Mouse (Mus musculus) right cerebral cortex, adult 18-20 months (tissue): ENCODE measurements around the gene Gm5475.

Experiments used
- DNase-seq: peaks from one replicate; pipeline ENCODE4 v3.0.0; 2022; ENCODE audit warnings: mixed read lengths

Gm5475 gene

DNA sequence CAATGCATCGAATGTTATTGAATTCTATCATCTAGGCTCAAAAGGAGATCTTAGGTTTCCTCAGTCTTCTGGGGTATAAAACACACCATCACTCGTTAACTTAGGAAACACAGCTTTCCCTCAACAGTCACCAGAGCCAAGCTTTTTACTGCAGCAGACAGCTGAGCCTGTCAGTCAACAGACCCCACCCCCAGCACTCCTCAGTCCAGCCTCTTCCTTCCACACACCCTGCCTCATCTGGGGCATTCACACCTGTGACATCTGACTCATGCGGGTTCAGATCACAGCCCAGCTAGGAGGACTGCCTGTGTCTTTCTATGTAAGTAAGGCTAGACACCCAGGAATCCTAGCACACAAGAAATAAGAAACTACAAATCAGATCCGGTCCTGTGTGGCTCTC lies 7.9 kb upstream of the Gm5475 start:
- no peak for DNase-seq

DNA sequence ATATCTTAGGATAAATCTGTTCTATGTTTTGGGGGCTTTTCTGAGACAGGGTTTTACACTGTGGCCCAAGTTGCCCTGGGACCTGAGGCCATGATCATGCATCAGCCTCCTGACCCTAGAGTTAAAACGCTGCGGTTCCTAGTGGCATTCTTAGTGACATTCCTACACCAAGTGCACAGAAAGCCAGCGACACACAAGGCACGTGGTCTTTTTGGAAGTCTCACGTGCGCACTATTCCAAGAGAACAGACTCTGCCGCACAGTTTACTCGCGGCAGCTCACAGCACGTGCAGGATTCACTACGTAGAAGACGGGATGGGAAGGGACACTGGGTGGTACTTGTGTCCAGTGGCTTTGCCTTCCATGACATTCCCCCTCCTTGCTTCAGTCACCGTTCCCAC lies 7.0 kb upstream of the Gm5475 start:
- no peak for DNase-seq

DNA sequence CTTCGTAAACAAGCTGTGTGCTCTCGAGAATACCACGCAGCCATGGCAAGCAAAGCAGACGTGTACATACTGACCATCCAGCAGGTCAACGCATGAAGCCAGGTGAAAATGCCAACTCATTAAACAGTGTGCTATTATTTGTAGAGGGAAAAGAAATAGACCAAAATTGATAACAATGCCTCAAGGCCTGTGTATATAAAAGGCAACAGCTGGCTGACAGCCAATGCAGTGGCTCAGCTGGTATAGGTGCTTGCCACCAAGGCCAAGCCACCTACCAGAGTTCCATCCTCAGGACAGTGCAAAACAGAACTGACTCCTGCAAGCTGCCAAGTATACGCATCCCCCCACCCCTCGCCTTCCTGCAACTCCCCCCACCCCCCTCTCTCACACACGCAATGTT lies 6.3 kb upstream of the Gm5475 start:
- no peak for DNase-seq

DNA sequence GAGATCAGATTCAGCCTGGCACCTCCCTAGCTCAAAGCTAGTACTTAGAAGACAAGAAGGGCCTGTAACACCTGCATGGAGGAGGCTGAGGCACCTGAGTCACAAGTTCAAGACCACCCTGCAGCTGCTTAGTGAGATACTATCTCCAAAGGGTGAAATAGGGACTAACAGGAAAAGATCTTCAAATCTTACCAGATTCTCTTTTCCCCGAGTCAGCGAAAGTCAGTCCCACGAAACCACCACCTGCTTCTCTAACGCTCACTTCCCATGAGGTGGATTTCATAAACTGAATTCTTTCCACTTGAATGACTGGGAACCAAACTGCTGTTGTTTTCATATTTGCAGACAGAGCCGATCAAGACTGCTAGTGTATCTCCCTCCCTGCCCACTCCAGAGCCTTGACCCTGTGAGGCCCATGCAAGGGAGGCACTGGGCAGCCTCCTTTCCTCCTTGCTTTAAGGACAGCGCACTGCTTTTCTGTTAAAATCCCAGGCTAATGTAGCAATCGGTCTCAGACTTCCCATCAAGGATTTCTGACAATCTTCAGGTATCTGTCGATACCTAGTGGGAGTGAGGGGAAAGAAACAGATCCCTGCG lies 4.0 kb upstream of the Gm5475 start:
- no peak for DNase-seq

DNA sequence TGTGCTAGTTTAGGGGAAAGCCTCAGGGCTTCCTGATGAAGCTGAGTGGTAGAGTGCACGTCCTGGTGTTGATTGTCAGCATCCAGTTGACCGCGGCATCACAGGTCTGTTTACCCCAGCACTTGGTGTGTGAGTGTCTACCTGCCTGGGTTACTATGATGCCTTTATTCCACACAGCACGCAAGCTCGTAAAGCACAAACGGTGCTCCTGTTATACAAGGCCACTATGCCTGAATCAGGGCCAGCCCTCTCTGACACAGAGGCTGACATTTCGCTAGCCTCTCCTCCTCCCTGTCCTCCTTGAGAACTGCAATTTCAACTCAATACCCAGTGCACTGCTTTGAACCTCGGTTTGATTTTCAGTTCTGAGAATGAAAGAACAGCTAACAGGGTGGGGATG lies 2.6 kb upstream of the Gm5475 start:
- DNase-seq: no peak

DNA sequence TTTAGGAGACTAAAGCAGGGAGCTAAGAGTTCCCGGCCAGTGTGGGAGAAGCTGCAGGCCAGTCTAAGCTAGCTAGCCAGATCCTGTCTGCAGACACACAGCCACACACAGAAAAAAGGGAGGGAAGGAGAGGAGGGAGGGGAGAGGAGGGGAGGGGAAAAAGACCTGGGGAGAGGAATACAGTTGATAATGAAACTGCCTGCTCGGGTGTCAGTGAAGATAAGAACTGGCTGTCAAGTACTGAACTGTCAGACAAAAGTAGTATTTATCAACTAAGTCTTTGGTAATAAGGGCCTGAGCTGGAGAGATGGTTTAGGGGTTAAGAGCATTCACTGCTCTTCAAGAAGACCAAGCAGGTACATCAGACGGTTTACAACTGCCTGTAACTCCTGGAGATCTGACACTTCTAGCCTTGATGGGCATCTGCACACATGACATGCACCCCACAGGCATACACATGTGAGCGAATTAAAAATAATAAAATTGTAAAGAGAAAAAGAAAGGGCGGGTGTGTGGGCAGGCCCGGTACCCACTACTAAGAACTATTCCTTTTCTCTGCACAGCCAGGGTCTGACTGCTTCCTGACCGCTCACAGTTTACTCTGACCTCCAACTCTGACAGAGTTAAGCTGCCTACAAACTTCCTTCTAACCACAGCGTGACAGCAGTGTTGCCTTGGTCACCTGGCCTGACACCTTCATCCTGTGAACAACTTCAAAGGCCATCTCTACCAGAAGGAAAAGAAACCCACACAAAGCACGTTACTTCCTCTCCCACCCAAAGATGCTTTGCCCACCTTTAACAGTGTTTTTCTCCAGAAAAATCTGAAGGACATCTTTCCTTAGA lies 1.8 kb upstream of the Gm5475 start:
- DNase-seq: no peak

DNA sequence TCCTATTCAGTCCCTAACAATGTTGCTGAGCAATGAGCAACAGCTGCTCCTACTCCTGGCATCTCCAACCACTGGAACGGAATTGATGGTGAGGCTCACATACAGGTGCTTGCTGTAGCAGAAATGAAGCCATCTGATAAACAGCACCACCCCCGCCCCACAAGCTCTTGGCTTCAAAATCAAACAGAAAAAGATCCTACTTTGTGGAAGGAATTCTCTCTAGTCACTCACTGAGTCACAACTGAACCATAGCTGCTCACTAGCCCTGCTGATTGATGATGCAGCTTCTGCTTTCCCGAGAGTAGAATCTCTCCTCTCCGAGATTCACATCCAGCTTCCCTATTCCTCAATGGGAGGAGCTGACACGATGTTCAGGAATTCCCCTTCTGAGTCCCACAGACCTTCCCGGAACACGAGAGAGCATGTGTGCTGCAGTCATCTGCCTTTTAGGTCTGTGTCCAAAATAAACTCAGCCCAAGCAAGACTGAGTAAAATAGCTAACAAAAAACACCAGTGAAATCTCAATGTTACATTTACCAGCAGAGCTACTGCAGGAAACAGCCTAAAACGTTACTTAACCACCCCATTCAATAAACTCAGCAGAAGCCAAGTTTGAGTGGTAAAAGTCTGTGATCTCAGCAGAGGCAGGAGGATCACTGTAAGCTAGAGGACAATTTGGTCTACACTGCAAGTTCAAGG lies 739 bp upstream of the Gm5475 start:
- no peak for DNase-seq

DNA sequence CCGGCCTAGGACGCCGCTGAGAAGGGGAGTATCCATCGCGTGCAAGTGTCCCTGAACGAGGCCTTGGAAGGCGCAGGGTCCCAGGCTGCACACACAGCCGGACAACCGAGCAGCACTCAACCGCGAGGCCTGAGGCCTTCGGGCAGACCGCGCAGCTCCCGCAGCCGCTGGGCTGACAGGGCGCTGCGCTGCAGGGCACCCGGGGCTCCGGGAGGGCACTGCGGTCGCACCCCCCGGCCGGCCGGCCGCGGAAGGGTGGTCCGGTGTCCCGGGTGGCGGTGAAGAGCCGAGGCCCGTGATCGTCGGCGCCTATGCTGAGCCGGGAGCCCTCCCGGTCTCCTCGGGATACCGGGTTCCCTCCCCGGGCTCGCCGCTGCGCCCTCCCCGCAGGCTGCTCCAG lies 529 bp downstream of the Gm5475 start:
- no peak for DNase-seq

DNA sequence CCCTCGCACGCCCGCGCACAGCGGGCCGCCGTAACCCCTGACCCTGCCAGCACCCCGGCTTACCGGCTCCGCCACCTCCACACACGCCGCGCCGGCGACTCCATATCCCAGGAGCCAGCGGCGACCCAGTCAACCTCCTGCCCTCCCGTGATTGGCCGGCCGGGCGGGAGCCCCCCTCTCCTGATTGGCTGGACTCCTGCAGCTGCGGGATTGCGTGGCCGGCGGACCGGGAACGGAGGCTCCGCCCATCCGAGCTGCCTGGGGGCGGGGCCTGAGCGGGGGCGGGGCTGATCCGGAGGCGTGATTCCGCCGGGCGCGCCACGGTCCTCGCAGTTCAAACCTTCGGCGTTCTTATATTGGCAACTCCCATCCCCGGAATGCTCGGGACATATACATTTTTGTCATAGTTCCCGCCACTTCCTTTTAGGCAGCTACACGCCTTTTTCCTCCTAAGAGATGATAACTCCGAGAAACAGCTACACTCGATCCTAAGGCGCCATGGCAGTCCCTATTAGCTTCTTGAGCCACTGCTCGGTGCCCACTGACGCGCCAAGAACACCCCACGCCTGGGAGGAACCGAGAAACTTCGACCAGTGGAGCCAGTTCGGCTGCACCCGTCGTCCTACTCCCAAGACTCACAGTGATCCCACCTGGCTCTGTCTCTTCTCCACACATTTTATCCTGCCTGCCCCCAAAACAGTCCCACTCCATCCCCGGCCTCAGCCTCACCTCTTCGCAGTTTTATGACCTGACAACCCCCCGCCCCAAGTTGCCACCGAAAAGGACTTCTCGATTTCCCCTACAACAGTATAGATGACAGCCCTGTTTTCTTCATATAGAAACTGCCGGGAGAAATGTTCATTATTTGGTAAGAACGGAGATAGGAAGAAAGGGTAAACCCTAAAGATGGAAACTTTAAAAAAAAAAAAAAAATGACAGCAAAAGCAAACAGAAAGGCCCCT lies 1.2 kb downstream of the Gm5475 start:
- DNase-seq: peak; percentile 98

DNA sequence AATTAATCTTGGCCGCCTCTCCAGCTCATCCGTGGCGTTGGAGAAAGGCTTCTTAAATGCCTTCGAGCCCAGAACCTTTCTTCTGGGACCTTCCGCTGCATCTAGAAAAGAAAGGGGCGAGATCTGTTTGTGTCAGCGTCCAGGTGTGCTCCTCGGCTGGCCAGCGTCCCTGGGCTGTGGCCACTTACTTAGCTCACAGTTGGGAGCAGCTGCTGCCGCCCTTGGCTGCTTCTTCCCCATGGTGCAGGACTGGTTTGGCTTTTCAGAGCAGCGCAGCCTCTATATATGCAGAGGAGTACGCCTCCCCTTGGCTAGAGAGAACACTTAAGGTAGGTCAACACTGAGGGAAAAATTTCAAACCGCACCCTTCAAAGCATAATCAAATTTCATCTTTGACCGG lies 2.0 kb downstream of the Gm5475 start:
- DNase-seq: no peak

DNA sequence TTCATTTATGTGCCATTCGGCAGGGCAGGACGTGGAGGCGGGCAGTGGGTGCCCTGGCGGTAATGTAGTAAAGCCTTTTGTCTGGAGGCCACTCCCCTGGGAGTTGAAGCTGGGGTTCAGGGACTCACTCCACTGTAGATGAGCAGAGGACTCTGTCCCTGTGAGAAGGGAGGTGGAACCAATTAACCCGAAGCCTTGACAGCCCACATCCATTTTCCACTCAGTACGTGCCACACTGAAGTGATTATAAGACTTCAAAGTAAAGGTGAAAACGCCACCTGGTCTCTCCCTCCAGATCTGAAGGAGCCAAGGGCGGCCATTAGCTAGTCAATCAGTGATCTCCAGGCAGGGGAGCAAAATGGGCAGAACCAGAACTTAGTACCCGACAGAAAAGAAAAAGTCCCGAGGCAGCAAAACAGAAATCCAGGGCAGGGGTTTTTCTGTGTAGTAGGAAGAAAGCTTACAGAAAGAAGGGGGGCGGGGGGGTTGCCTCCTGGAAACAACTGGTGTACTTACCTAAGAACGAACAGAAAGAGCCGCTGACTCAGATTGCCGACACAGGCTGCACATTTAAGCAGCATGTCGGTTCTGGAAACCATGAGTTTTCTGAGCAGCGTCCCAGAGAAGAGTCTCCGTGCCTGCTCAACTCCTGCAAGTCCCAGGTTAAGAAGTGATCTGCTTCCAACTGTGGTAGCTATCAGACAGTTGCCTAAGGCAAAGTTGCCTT lies 2.6 kb downstream of the Gm5475 start, which contains the start of gene Slc11a2:
TSS of gene Slc11a2 (minus strand) at position 677 of the 727 bp plus-strand sequence.
- no peak for DNase-seq

DNA sequence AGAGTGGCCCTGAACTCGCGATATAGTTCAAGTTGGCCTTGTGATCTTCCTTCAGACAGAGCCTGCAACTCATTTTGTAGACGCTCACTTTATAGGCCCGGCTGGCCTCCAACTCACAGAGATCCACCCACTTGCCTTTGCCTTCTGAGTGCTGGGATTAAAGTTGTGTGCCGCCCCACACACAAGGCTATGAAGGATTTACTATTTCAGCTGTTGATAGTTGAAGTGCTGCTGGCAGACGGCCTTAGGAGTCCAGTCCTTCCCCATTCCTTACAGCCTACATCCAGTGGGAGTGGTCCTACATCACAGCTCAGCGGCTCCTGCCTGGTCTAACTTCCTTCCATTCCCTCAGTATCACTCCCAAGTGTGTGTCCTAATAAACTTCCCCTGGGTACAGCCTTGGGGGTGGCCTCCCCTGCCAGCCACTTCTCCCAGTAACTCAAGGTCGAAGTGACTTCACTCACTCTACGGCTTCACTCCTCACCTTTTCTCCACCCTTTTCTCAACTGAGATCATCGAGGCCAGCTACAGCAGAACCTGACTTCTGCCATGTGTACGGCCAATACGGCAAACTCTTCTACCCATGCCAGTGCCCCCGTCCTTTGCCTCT lies 6.5 kb downstream of the Gm5475 start:
- no peak for DNase-seq

DNA sequence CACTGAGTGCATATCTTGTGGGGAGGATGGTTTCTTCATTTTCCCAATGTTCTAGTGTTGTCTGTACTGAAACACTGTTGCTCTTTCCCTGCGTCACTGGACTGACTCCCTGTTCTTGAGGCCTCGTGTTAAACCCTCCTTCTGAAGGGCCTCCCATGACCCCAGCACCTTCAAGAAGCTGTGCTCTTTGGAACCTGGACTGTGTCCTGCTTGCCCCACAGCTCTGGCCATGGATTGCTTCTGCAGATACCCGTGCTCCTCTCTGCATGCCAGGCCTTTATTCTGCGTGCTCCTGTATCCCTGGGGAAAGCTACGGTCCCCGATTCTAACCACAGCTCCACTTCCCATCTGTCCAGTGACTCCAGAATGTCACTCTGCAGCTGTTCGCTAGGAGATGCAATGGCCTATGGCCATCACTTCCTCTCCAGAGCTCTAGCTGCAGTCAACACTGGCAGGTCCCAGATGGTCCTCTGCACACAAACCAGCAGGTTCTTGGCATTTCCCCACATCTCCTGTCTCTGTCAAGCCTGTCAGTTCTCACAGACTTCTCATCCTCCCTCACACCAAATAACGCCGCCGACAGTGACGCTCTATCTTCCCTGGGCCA lies 8.1 kb downstream of the Gm5475 start:
- no peak for DNase-seq

DNA sequence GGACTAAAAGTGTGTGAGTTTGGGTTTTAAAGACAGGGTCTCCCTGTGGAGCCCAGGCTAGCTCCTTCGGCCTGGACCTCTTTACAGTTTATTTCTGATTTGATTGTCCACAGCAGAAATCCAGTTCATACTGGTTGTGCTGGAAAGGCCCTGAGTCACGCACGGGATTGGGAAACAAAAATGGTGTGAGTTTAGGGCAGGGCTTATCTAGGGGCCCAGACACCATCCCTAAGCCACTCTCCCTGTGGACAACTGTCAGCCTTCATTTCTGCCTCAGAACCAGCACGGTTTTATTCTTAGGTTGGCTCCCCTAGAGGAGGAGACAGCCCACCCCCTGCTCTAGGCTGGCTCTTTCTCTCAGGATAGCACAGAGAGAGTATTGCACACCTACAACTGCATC lies 11.3 kb downstream of the Gm5475 start:
- no peak for DNase-seq

DNA sequence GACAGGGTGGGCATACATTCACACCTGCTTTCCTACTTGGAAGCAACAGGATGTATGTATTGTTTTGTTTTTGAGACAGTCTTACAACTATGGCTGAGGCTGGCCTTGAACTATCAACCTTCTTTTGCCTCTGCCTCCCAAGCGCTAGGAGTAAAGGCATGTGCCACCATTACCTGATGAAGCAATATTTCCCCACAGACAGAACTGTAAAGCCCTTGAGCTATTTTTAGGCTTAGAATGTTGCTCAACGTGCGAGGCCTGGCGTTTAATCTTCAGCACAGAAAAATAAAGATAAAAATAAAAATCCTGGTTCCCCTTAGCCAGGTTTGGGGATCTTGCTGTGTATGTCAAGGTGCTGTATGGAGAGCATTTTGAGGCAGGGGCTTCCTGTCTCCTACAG lies 14.2 kb downstream of the Gm5475 start:
- DNase-seq: no peak

DNA sequence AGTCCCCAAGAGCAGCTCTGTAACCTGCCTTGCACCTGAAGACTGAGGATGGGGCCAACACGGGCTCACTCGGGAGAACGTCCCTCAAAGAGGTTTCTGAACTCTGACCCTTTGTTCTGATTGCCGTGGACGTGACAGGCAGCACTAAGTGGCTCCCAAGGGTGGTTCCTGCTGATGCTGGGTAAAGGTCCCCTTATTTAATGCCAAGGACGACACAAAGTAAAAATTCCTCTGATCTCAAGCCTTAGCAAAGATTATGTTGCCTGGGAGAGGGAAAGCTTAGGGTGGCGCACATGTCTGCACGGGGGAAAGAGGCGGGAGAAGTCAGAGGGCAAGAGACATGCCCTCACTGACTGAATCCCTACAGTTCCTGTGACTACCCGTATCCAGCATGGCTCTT lies 14.6 kb downstream of the Gm5475 start:
- no peak for DNase-seq

DNA sequence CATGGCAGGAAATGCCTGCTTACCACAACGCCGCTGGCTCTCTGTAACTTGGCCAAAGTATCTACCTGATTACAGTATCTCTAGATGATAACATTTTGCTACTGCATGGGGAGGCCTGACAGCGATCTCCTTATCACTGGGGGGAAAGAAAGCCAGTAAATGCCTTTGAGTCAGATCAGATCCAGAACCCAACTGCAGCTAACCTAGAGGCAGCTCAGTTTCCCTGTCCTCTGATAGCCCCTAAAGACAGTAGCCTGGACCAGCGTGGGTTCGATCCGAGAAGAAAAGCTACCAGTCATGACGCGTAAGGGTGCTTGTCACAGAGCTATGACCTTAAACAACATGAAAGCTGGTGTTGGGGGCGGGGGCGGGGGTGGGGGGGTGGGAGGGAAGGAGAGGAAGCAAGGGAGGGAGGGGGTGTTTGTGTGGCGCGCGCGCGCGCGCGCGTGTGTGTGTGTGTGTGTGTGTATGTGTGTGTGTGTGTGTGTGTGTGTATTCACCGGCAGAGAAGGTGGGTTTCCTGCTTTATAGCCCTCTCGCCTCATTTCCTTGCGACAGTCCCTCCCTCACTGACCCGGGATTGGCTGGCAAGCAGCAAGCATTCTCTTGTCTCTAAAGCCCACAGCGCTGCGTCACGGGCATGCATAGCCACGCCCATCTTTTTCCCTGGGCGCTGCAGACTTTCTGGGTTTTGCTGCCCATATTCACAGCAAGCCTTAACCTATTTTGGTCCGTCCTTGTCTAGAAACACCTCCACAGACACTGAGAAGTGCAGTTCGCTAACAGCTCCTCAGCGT lies 21.4 kb downstream of the Gm5475 start:
- DNase-seq: peak; percentile 92

DNA sequence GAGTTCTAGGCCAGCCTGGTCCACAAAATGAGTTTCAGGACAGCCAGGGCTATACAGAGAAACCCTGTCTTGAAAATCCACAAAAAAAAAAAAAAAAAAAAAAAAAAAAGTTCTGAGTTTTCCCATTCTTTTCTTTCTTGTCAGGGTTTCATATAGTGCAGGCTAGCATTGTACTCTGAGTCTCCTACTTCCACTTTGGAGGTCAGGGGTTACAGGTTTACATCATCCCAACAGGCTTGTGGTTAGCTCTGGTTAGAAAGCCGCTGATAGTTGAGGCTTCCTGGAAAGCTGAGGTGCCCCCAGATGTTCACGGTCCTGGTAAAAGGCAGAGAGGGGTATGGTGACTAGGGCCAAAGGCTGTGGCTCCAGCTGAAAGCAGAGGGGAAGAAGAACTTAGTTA lies 24.9 kb downstream of the Gm5475 start:
- no peak for DNase-seq

DNA sequence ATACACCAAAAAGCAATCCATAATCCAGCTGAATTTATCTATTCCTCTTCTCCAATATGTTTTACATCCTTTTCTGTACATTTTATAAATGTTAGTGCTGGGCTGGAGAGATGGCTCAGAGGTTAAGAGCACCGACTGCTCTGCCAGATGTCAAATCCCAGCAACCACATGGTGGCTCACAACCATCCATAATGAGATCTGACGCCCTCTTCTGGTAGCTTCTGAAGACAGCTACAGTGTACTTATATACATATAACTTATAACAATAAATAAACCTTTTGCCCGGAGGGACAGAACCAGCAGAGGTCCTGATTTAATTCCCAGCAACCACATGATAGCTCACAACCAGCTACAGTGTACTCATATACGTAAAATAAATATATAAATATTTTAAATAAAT lies 26.6 kb downstream of the Gm5475 start:
- no peak for DNase-seq

DNA sequence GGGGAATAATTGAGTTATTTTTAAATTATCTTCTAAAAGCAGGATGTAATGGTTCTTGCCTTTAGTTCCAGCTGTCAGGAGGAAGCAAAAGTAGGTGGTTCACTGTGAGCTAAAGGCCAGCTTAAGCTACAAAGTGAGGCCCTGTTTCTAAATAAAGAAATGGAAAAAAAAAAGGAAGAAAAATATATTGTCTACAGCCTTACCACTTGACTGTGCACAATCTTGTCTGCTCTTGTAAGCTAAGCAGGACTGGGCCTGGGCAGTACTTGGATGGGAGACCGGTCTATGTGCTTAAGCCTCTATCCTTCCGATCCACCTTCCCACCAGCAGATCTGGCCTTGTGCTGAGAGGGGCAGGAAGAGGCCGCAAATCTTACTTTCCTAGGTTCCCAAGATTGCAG lies 27.5 kb downstream of the Gm5475 start:
- DNase-seq: no peak
